Mouse (Mus musculus) left cerebral cortex, adult 9 months (tissue): ENCODE data around the gene Creld1.

Experiments used
- DNase-seq, 2 experiments: peaks; one replicate each; pipeline ENCODE4 v3.0.0; 2022; ENCODE audit warnings: low spot score in 2 of 2

Gene Creld1

GRCm38 (mm10) chr6:113469432-113469831 is 13.7 kb upstream of the Creld1 start:
- peak in 1 of 2 experiments; percentile 75 for DNase-seq

DNA sequence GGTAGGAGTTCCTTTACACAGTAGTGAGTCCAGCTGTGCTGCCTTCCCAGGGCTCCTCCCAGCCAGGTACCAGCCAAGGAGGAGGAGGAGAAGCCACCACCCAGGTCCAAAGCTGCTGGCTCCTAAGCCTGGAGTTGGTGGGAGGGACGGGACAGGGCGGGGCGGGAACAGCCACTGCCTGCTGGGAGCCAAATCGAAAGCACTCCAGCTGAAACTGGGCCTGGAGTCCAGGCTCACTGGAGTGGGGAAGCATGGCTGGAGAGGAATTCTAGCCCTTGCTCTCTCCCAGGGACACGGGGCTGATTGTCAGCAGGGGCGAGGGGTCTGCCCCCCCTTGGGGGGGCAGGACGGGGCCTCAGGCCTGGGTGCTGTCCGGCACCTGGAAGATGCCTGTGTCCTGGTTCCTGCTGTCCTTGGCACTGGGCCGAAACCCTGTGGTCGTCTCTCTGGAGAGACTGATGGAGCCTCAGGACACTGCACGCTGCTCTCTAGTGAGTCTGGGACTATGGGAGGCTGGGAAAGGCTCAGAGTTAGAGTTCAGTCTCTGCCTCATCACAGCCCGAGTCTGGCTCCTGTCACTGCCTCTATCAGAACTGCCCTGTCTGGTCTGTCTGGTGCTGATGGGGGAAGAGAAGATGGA is 11.7 kb upstream of the Creld1 start, which contains the start of gene Il17rc:
TSS of gene Il17rc (plus strand) at position 131 of the 640 bp plus-strand sequence.
- no peak for DNase-seq

- no peak for DNase-seq
These were observed 11.0 kb upstream of the Creld1 start for GRCm38 (mm10) chr6:113472061-113472460.

- no peak for DNase-seq
These were observed 9.9 kb upstream of the Creld1 start for GRCm38 (mm10) chr6:113473246-113473645.

DNA sequence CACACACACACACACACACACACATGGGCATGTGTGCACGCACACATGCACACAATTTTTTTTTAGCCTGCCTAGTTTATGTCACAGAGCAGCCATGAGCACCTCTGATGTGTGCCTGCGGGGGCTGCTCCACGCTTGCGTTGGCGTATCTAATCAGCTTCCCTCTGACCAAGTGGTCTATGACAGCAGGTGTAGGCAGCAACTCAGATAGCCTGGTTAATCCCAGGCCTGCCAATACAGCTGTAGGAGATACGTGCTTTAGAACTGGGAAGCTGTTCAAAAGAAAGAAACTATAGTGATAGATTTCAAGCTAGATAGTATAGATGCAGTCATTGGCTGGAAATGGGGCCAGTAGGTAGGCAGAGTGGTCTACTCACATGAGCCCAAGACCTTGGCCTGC is 9.4 kb upstream of the Creld1 start:
- no peak for DNase-seq

GRCm38 (mm10) chr6:113477353-113477752 is 5.7 kb upstream of the Creld1 start:
- no peak for DNase-seq

DNA sequence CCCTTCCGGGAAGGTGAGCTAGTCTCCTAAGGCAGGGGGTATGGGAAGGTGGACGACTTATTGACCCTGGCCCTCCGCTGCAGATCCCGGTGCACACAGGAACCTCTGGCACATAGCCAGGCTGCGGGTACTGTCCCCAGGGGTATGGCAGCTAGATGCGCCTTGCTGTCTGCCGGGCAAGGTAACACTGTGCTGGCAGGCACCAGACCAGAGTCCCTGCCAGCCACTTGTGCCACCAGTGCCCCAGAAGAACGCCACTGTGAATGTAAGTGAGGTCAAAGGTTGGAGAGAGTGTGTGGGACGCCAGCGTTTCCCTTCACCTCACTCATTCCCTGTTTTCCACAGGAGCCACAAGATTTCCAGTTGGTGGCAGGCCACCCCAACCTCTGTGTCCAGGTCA is 4.2 kb upstream of the Creld1 start:
- DNase-seq: no peak

DNA sequence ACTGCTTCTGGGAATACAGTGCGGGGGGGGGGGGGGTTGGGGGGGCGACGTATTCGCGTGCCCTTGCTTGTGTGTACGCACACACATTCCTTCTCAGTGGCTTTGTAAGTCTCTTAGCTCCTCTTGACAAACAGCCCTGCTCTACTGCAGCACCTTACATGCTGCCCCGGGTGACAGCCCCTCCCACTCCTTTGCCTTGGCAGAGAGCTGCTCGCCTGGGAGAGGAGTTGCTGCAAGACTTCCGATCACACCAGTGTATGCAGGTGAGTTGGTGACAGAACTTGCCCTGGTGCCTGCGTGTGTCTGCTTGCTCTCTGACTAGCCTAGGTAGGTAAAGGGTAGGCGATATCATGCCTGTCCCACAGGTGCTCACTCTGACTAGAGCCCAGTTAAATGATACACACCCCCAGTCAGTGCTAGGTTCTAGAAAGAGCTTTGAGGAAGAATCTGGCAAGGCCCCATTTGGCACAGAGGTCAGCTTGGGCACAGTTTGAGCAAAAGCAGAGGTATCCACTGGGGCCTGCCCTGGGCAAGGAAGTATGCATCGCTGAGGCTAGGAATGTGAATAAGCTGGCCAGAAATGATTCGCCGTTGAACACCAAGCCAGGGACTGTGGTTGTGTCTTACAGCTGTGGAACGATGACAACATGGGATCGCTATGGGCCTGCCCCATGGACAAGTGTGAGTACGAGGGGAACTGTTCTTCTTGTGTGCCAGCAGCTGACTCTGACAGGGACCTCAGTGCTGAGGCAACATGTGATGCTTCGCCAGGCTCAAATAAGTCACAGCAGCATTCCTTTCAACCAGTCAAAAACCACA is 2.3 kb upstream of the Creld1 start:
- DNase-seq: no peak

DNA sequence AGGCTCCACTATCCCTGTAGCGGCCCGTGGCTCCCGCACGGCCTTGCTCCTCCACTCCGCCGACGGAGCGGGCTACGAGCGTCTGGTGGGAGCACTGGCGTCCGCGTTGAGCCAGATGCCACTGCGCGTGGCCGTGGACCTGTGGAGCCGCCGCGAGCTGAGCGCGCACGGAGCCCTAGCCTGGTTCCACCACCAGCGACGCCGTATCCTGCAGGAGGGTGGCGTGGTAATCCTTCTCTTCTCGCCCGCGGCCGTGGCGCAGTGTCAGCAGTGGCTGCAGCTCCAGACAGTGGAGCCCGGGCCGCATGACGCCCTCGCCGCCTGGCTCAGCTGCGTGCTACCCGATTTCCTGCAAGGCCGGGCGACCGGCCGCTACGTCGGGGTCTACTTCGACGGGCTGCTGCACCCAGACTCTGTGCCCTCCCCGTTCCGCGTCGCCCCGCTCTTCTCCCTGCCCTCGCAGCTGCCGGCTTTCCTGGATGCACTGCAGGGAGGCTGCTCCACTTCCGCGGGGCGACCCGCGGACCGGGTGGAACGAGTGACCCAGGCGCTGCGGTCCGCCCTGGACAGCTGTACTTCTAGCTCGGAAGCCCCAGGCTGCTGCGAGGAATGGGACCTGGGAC is 509 bp upstream of the Creld1 start:
- DNase-seq: peak in 1 of 2 experiments; percentile 56

GRCm38 (mm10) chr6:113483729-113484128 is 632 bp downstream of the Creld1 start:
- no peak for DNase-seq

DNA sequence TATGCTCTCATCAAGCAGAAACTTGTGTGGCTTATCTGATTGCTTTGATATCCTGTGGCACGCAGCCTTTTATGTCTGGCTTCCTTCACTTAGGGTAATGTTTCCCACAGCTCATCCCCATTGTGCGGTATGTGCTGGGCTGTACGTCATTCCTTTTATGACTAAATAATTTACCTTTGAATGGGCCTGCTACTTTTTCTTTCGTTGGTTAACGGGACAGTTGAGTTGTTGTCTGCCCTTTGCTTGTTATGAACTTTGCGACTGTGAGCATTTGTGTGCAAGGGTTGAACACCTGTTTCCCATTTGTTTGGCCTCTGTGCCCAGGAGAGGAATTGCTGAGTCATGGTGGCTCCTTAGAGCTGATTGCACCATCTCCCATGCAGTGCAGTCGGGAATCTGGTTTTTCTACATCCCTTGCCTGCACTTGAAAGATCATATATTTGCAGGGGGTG is 4.1 kb downstream of the Creld1 start:
- DNase-seq: no peak

DNA sequence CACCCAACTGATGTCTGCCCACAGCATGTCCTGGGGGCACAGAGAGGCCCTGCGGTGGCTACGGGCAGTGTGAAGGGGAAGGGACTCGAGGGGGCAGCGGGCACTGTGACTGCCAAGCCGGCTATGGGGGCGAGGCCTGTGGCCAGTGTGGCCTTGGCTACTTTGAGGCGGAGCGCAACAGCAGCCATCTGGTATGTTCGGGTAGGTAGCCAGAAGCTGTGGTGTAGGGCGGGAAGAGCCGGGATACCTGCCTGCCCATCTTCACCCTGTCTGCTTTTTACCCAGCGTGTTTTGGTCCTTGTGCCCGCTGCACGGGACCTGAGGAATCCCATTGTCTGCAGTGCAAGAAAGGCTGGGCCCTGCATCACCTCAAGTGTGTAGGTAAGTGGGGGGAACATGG is 6.3 kb downstream of the Creld1 start:
- no peak for DNase-seq

DNA sequence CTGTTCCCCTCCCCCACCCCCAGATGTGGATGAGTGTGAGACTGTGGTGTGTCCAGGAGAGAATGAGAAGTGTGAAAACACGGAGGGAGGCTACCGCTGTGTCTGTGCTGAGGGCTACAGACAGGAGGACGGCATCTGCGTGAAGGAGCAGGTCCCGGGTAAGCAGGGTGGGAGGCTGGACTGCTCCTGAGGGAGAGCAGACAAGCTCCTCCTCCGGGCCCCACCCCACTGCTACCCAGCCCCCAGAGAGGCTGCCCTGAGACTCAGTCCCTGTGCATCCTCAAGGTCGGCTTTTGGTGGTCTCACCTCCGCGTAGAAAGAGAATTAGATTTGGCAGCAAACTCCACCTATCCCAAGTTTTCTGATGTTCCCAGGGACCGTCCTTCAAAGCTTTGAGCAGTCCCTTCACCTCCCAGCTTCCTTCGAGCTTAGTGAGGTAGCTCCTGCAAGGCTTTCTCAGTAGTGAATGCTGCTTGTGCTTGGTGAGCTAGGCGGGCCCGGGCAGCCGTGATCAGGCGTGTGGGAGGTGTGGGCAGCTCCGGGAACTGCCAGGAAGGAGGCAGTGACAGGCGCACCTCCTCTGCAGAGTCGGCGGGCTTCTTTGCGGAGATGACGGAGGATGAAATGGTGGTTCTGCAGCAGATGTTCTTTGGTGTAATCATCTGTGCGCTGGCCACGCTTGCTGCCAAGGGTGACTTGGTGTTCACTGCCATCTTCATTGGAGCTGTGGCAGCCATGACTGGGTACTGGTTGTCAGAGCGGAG is 9.2 kb downstream of the Creld1 start:
- peak in 1 of 2 experiments; percentile 73 for DNase-seq

DNA sequence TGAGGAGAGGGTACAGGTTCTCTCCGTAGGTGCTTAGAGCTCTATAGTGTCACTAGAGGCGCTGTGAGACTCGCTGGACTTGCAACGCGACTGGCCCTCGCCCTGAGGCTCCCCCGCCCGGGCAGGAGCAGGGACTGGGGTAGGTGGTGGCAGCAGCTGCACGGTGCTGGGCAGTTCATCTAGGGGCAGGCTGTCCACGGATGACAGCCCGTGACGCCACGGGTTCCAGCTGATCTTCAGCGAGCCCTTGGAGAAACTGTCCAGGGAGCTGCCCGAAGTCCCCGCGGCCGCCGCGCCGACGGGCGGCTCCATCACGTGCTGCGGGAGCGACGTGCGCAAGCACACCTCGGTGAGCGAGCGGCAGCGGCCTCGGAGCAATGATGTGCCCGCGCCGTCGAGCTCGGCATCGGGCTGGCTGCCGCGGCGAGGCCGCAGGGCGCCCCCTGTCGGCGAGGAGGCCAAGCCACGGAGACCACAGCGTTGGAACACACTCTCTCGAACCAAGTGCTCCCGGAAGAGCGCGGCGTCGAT is 11.2 kb downstream of the Creld1 start:
- peak in 1 of 2 experiments; percentile 55 for DNase-seq

DNA sequence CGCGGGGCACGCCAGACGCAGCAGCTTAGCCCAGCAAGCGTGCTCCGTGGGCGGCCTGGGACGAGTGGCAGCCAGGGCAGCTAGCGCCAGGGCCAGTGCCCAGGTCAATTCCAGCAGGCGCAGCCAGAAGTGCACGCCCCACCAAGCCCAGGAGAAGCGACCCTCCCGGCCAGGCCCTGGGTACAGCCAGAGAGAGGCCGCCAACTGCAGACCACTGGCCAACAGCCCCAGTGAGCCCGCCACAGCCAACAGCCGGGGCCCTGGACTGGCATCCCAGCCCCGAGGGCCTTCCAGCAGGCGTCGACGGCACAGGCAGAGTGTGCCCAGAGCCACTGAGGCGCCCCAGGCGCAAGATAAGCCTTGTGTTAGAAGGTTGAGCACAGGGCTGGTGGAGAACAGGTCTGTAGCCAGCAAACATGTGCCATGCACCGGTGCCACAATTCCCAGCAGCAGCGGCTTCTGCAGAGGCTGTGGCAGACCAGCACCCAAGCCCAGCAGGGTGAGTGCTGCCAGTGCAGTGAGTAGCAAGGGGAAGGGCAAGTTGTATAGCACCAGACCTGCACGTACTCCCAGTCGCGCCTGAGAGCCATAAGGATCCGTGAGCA is 12.1 kb downstream of the Creld1 start:
- DNase-seq: no peak

- DNase-seq: no peak
These were observed 16.2 kb downstream of the Creld1 start for GRCm38 (mm10) chr6:113499346-113499745.

GRCm38 (mm10) chr6:113501388-113502084 is 18.4 kb downstream of the Creld1 start, which contains the start of gene Prrt3:
Gene Prrt3 (minus strand): TSS chr6:113501931.
- peak in 1 of 2 experiments; percentile 81 for DNase-seq

DNA sequence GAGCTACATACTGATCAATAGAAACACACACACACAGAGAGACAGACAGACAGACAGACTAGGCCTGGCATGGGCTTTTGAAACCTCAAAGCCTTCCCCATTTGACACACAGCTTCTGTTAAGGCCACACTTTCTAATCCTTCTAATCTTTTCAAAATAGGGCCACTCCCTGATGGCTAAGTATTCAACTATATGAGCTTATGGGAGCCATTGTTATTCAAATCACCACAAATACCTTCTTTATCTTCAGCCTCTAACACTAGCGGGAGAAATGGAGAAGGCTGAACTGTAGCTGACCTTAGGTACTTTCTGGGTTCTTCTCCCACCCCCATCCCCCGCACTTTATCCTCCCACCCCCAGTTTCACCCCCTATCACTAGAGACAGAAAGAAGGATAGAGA is 19.7 kb downstream of the Creld1 start:
- DNase-seq: no peak

GRCm38 (mm10) chr6:113505689-113506088 is 22.6 kb downstream of the Creld1 start:
- no peak for DNase-seq

GRCm38 (mm10) chr6:113507130-113507529 is 24.0 kb downstream of the Creld1 start:
- no peak for DNase-seq
